Mouse (Mus musculus) gastrocnemius, postnatal 10 days (tissue): ENCODE data around the gene Ttll12. TPM values are rescaled to one million over a fixed set of nuclear protein-coding genes. Genes with fewer than 3 reads are reported as not detected.

Experiments
- DNase-seq: peaks from one replicate; pipeline ENCODE4 v3.0.0; 2021; ENCODE audit warnings: mixed read lengths
- total RNA-seq, 2 experiments: library from RNA; stranded (reverse); gene quantifications; 2 replicates each; pipeline ENCODE4 v1.2.3; 2021

The Ttll12 gene
- total RNA-seq, 2 experiments from 2014 or later: 9.4 to 13.0 TPM

GRCm38 (mm10) chr15:83593702-83594512 lies 1.1 kb downstream of the Ttll12 start:
- no peak for DNase-seq

- no peak for DNase-seq
Measured at GRCm38 (mm10) chr15:83593189-83593585, 1.8 kb downstream of the Ttll12 start.

- no peak for DNase-seq
Measured at GRCm38 (mm10) chr15:83592260-83593188, 2.4 kb downstream of the Ttll12 start.

- no peak for DNase-seq
Measured at GRCm38 (mm10) chr15:83591758-83592157, 3.2 kb downstream of the Ttll12 start.

GRCm38 (mm10) chr15:83590841-83591240 lies 4.1 kb downstream of the Ttll12 start:
- DNase-seq: no peak

GRCm38 (mm10) chr15:83584741-83585220 lies 10.2 kb downstream of the Ttll12 start:
- DNase-seq: no peak

- DNase-seq: peak; percentile 63
Measured at GRCm38 (mm10) chr15:83583419-83584156, 11.4 kb downstream of the Ttll12 start.

- no peak for DNase-seq
Measured at GRCm38 (mm10) chr15:83582931-83583330, 12.0 kb downstream of the Ttll12 start.

- DNase-seq: no peak
Measured at GRCm38 (mm10) chr15:83576651-83577050, 18.3 kb downstream of the Ttll12 start.

GRCm38 (mm10) chr15:83575543-83575942 lies 19.4 kb downstream of the Ttll12 start:
- no peak for DNase-seq

- no peak for DNase-seq
Measured at GRCm38 (mm10) chr15:83574731-83575351, 20.1 kb downstream of the Ttll12 start.

GRCm38 (mm10) chr15:83573606-83574005 lies 21.4 kb downstream of the Ttll12 start:
- no peak for DNase-seq

- DNase-seq: no peak
Measured at GRCm38 (mm10) chr15:83572132-83572531, 22.8 kb downstream of the Ttll12 start.

GRCm38 (mm10) chr15:83571636-83572035 lies 23.3 kb downstream of the Ttll12 start:
- DNase-seq: no peak

GRCm38 (mm10) chr15:83570641-83571040 lies 24.3 kb downstream of the Ttll12 start:
- no peak for DNase-seq

GRCm38 (mm10) chr15:83569682-83570081 lies 25.3 kb downstream of the Ttll12 start:
- no peak for DNase-seq

GRCm38 (mm10) chr15:83568544-83568943 lies 26.4 kb downstream of the Ttll12 start:
- no peak for DNase-seq

GRCm38 (mm10) chr15:83567728-83568127 lies 27.2 kb downstream of the Ttll12 start:
- no peak for DNase-seq

GRCm38 (mm10) chr15:83566006-83566405 lies 29.0 kb downstream of the Ttll12 start:
- DNase-seq: no peak

- DNase-seq: no peak
Measured at GRCm38 (mm10) chr15:83565434-83565833, 29.5 kb downstream of the Ttll12 start.

- DNase-seq: peak; percentile 29
Measured at GRCm38 (mm10) chr15:83563857-83564651, 30.9 kb downstream of the Ttll12 start.
